Mouse (Mus musculus): ENCODE measurements around the gene Slc12a5. TPM values are rescaled to one million over a fixed set of nuclear protein-coding genes. Genes with fewer than 3 reads are reported as not detected.

Slc12a5 gene
- polyA plus RNA-seq, 1 experiment from 2014 or later = 0.12 TPM

- Histone ChIP-seq H3K9ac (ENCODE audit: low read length) (no peak overlapping the region), H3K9me3 (ENCODE audit: control insufficient read depth, low read length) (no peaks in the 10 kb centered on the region), H3K4me1 (replicated peaks; ENCODE audit: control insufficient read depth, insufficient read depth) (no peaks in the 10 kb centered on the region), H3K4me3 (ENCODE audit: low read depth, low read length) (no peak overlapping the region), H3K4me2 (replicated peaks; ENCODE audit: low read depth) (no peak overlapping the region), H3K27me3 (ENCODE audit: control insufficient read depth, insufficient read depth, low read length) (no peaks in the 10 kb centered on the region), H3K36me3 (ENCODE audit: control insufficient read depth, insufficient read depth, low read length) (no peaks in the 10 kb centered on the region), H3K27ac (replicated peaks) (no peak overlapping the region)
- 71% methylated on average over 5 of the region's 5 CpGs for WGBS
- TF ChIP-seq CTCF (IDR thresholded peaks at IDR 0.05; ENCODE audit: low read depth) = 0 out of 2 replicates have a peak, but pooled peaks have one; percentile 2
- TF ChIP-seq EP300 (optimal IDR thresholded peaks at IDR 0.05) = no peak
- DNase-seq (ENCODE audit: low spot score) (no peak), ATAC-seq (ENCODE audit: low FRiP score, low TSS enrichment) (no peak)
Observed at GRCm38 (mm10) chr2:164916820-164917219, 43.8 kb upstream of the Slc12a5 start.

GRCm38 (mm10) chr2:164917371-164917770 lies 43.2 kb upstream of the Slc12a5 start:
- no peaks in the 10 kb centered on the region for H3K9me3 ChIP-seq (ENCODE audit: control insufficient read depth, low read length)
- H3K36me3 ChIP-seq (ENCODE audit: control insufficient read depth, insufficient read depth, low read length) = no peaks in the 10 kb centered on the region
- ATAC-seq (ENCODE audit: low FRiP score, low TSS enrichment) (no peak), DNase-seq (ENCODE audit: low spot score) (no peak)
- no peaks in the 10 kb centered on the region for H3K27me3 ChIP-seq (ENCODE audit: control insufficient read depth, insufficient read depth, low read length)
- TF ChIP-seq CTCF (IDR thresholded peaks at IDR 0.05; ENCODE audit: low read depth) = no peak
- TF ChIP-seq EP300 (optimal IDR thresholded peaks at IDR 0.05) = no peak
- WGBS = 59% methylated on average over 10 of the region's 10 CpGs
- no peak overlapping the region for H3K4me3 ChIP-seq (ENCODE audit: low read depth, low read length)
- no peak overlapping the region for H3K27ac ChIP-seq (replicated peaks)
- H3K9ac ChIP-seq (ENCODE audit: low read length) = no peak overlapping the region
- no peaks in the 10 kb centered on the region for H3K4me1 ChIP-seq (replicated peaks; ENCODE audit: control insufficient read depth, insufficient read depth)
- H3K4me2 ChIP-seq (replicated peaks; ENCODE audit: low read depth) = no peak overlapping the region

GRCm38 (mm10) chr2:164918325-164918724 lies 42.3 kb upstream of the Slc12a5 start:
- Histone ChIP-seq H3K9ac (ENCODE audit: low read length) (no peak overlapping the region), H3K27me3 (ENCODE audit: control insufficient read depth, insufficient read depth, low read length) (no peaks in the 10 kb centered on the region), H3K4me2 (replicated peaks; ENCODE audit: low read depth) (no peak overlapping the region), H3K27ac (replicated peaks) (no peak overlapping the region), H3K4me1 (replicated peaks; ENCODE audit: control insufficient read depth, insufficient read depth) (no peaks in the 10 kb centered on the region), H3K9me3 (ENCODE audit: control insufficient read depth, low read length) (no peaks in the 10 kb centered on the region), H3K4me3 (ENCODE audit: low read depth, low read length) (no peak overlapping the region), H3K36me3 (ENCODE audit: control insufficient read depth, insufficient read depth, low read length) (no peaks in the 10 kb centered on the region)
- peak; percentile 64 for TF ChIP-seq CTCF (IDR thresholded peaks at IDR 0.05; ENCODE audit: low read depth)
- TF ChIP-seq EP300 (optimal IDR thresholded peaks at IDR 0.05) = no peak
- peak; percentile 36 for DNase-seq (ENCODE audit: low spot score)
- 71% methylated on average over 4 of the region's 5 CpGs for WGBS
- no peak for ATAC-seq (ENCODE audit: low FRiP score, low TSS enrichment)

- Histone ChIP-seq H3K36me3 (ENCODE audit: control insufficient read depth, insufficient read depth, low read length) (no peaks in the 10 kb centered on the region), H3K9ac (ENCODE audit: low read length) (no peak overlapping the region), H3K4me3 (ENCODE audit: low read depth, low read length) (no peak overlapping the region), H3K9me3 (ENCODE audit: control insufficient read depth, low read length) (no peaks in the 10 kb centered on the region), H3K27ac (replicated peaks) (no peak overlapping the region), H3K4me2 (replicated peaks; ENCODE audit: low read depth) (no peak overlapping the region), H3K27me3 (ENCODE audit: control insufficient read depth, insufficient read depth, low read length) (no peaks in the 10 kb centered on the region), H3K4me1 (replicated peaks; ENCODE audit: control insufficient read depth, insufficient read depth) (no peaks in the 10 kb centered on the region)
- no peak for TF ChIP-seq EP300 (optimal IDR thresholded peaks at IDR 0.05)
- TF ChIP-seq CTCF (IDR thresholded peaks at IDR 0.05; ENCODE audit: low read depth) = no peak
- DNase-seq (ENCODE audit: low spot score) (no peak), ATAC-seq (ENCODE audit: low FRiP score, low TSS enrichment) (no peak)
- WGBS = 60% methylated on average over 7 of the region's 7 CpGs
Observed at GRCm38 (mm10) chr2:164921984-164922383, 38.6 kb upstream of the Slc12a5 start.

GRCm38 (mm10) chr2:164923291-164923690 lies 37.3 kb upstream of the Slc12a5 start:
- no peaks in the 10 kb centered on the region for H3K9me3 ChIP-seq (ENCODE audit: control insufficient read depth, low read length)
- H3K9ac ChIP-seq (ENCODE audit: low read length) = no peak overlapping the region
- no peak overlapping the region for H3K27ac ChIP-seq (replicated peaks)
- no peaks in the 10 kb centered on the region for H3K4me1 ChIP-seq (replicated peaks; ENCODE audit: control insufficient read depth, insufficient read depth)
- TF ChIP-seq EP300 (optimal IDR thresholded peaks at IDR 0.05) = no peak
- no peak for TF ChIP-seq CTCF (IDR thresholded peaks at IDR 0.05; ENCODE audit: low read depth)
- WGBS = 62% methylated on average over 4 of the region's 4 CpGs
- no peaks in the 10 kb centered on the region for H3K36me3 ChIP-seq (ENCODE audit: control insufficient read depth, insufficient read depth, low read length)
- H3K4me2 ChIP-seq (replicated peaks; ENCODE audit: low read depth) = no peak overlapping the region
- ATAC-seq (ENCODE audit: low FRiP score, low TSS enrichment) (no peak), DNase-seq (ENCODE audit: low spot score) (no peak)
- H3K4me3 ChIP-seq (ENCODE audit: low read depth, low read length) = no peak overlapping the region
- no peaks in the 10 kb centered on the region for H3K27me3 ChIP-seq (ENCODE audit: control insufficient read depth, insufficient read depth, low read length)

GRCm38 (mm10) chr2:164924100-164924857 lies 36.3 kb upstream of the Slc12a5 start:
- peak; percentile 96 for TF ChIP-seq CTCF (IDR thresholded peaks at IDR 0.05; ENCODE audit: low read depth)
- no peak for TF ChIP-seq EP300 (optimal IDR thresholded peaks at IDR 0.05)
- no peaks in the 10 kb centered on the region for H3K27me3 ChIP-seq (ENCODE audit: control insufficient read depth, insufficient read depth, low read length)
- H3K4me1 ChIP-seq (replicated peaks; ENCODE audit: control insufficient read depth, insufficient read depth) = no peaks in the 10 kb centered on the region
- ATAC-seq (ENCODE audit: low FRiP score, low TSS enrichment) (peak; percentile 76), DNase-seq (ENCODE audit: low spot score) (peak; percentile 88)
- no peaks in the 10 kb centered on the region for H3K36me3 ChIP-seq (ENCODE audit: control insufficient read depth, insufficient read depth, low read length)
- WGBS = 28% methylated on average over 11 of the region's 11 CpGs
- no peaks in the 10 kb centered on the region for H3K9me3 ChIP-seq (ENCODE audit: control insufficient read depth, low read length)
- no peak overlapping the region for H3K4me3 ChIP-seq (ENCODE audit: low read depth, low read length)
- H3K27ac ChIP-seq (replicated peaks) = no peak overlapping the region
- H3K9ac ChIP-seq (ENCODE audit: low read length) = no peak overlapping the region
- H3K4me2 ChIP-seq (replicated peaks; ENCODE audit: low read depth) = no peak overlapping the region

Measured in stomach, postnatal 0 days (tissue).